Mouse (Mus musculus) embryonic facial prominence, embryonic 14.5 days (tissue): ENCODE measurements at regions not wholly inside any gene's neighbourhood (a gene's known extent, or its start where the extent isn't known, plus 50 kb on each side); places are given as distances from the start of the nearest gene placed in this dataset.
"Not testable (repeated sequence)": the region's sequence is repeated elsewhere in the genome, so short reads cannot be mapped to it uniquely, and the experiment has no call there.

Experiments used
- ATAC-seq: fragments of 200-750 bp; cut with Nextera tagmentation; 2 replicates; pipeline ENCODE4 v1.8.0; 2017; ENCODE audit warnings: low read depth, moderate number of reproducible peaks, moderate TSS enrichment
- DNase-seq: peaks from one replicate; pipeline ENCODE4 v3.0.0-alpha.2; 2015; ENCODE audit warnings: low spot score
- H3K27ac ChIP-seq: fragments of 300-500 bp; sonication (generic); replicated peaks from 2 replicates; pipeline ENCODE4 v1.5.1; 2014; ENCODE audit warnings: low read depth, mild to moderate bottlenecking, low read length, moderate library complexity
- H3K27me3 ChIP-seq: fragments of 300-500 bp; sonication (generic); replicated peaks from 2 replicates; pipeline ENCODE4 v1.6.1; 2014; ENCODE audit warnings: low read length; ENCODE audit not compliant: control insufficient read depth, insufficient read depth
- H3K36me3 ChIP-seq: fragments of 300-500 bp; sonication (generic); 2 replicates; pipeline ENCODE4 v1.6.1; 2014; ENCODE audit warnings: low read length, mixed read lengths; ENCODE audit not compliant: control insufficient read depth, insufficient read depth
- H3K4me1 ChIP-seq: fragments of 300-500 bp; sonication (generic); 2 replicates; pipeline ENCODE4 v1.6.1; 2014; ENCODE audit warnings: antibody characterized with exemption, low read length; ENCODE audit not compliant: control insufficient read depth, insufficient read depth
- H3K4me2 ChIP-seq: fragments of 300-500 bp; sonication (generic); 2 replicates; pipeline ENCODE4 v1.6.1; 2014; ENCODE audit warnings: low read depth, mild to moderate bottlenecking, low read length, moderate library complexity, mixed read lengths
- H3K4me3 ChIP-seq: fragments of 300-500 bp; sonication (generic); 2 replicates; pipeline ENCODE4 v1.5.1; 2014; ENCODE audit warnings: low read depth, mild to moderate bottlenecking, low read length
- H3K9ac ChIP-seq: fragments of 300-500 bp; sonication (generic); 2 replicates; pipeline ENCODE4 v1.6.1; 2014; ENCODE audit warnings: low read depth, mild to moderate bottlenecking, low read length, moderate library complexity, mixed read lengths
- H3K9me3 ChIP-seq: fragments of 300-500 bp; sonication (generic); 2 replicates; pipeline ENCODE4 v1.6.1; 2016; ENCODE audit warnings: low read length; ENCODE audit not compliant: control insufficient read depth
- WGBS: fragments of 180-500 bp; shearing (Covaris S2); extraction: QIAGEN DNeasy Blood & Tissue Kit; methylation state at CpG from one replicate; pipeline ENCODE4 v1.1.7; 2014; 5-methylcytosine and 5-hydroxymethylcytosine counted together

GRCm38 (mm10) chr15:96064499-96065217 lies 222.7 kb upstream of the Arid2 start:
- no peaks in the 10 kb centered on the region for H3K27me3 ChIP-seq
- no peak overlapping the region for H3K4me2 ChIP-seq
- H3K27ac ChIP-seq: no peak overlapping the region
- H3K4me1 ChIP-seq: no peaks in the 10 kb centered on the region
- ATAC-seq (no peak), DNase-seq (no peak)
- no peak overlapping the region for H3K4me3 ChIP-seq
- WGBS: 76% methylated on average over 11 of the region's 11 CpGs
- no peaks in the 10 kb centered on the region for H3K36me3 ChIP-seq
- no peak overlapping the region for H3K9ac ChIP-seq
- no peaks in the 10 kb centered on the region for H3K9me3 ChIP-seq

- no peak overlapping the region for H3K4me2 ChIP-seq
- WGBS: 73% methylated on average over 9 of the region's 9 CpGs
- ATAC-seq: no peak
- no peak overlapping the region for H3K27ac ChIP-seq
- DNase-seq: no peak
- no peak overlapping the region for H3K9ac ChIP-seq
- no peak overlapping the region for H3K4me3 ChIP-seq
- no peaks in the 10 kb centered on the region for H3K9me3 ChIP-seq
- no peaks in the 10 kb centered on the region for H3K36me3 ChIP-seq
- H3K4me1 ChIP-seq: no peaks in the 10 kb centered on the region
- H3K27me3 ChIP-seq: no peaks in the 10 kb centered on the region
Measured at GRCm38 (mm10) chr15:96075615-96076014, 211.7 kb upstream of the Arid2 start.

GRCm38 (mm10) chr15:96077756-96078155 lies 209.6 kb upstream of the Arid2 start:
- no peak for ATAC-seq
- Histone ChIP-seq H3K27ac (no peak overlapping the region), H3K36me3 (no peaks in the 10 kb centered on the region), H3K27me3 (no peaks in the 10 kb centered on the region), H3K4me3 (no peak overlapping the region), H3K9ac (no peak overlapping the region), H3K9me3 (no peaks in the 10 kb centered on the region), H3K4me2 (no peak overlapping the region), H3K4me1 (peaks cover 4% of the 10 kb centered on the region; the same call in 1 of the 2 replicates)
- 48% methylated on average over 5 of the region's 5 CpGs for WGBS
- DNase-seq: no peak

- 36% methylated on average over 2 of the region's 2 CpGs for WGBS
- no peak for ATAC-seq
- H3K27ac ChIP-seq: no peak overlapping the region
Measured at GRCm38 (mm10) chr15:96078580-96078979, 208.7 kb upstream of the Arid2 start.

GRCm38 (mm10) chr15:96089676-96090075 lies 197.6 kb upstream of the Arid2 start:
- H3K4me3 ChIP-seq: no peak overlapping the region
- no peak for DNase-seq

More at GRCm38 (mm10) chr15:96078580-96078979, 208.7 kb upstream of the Arid2 start:
- DNase-seq: no peak
- H3K9ac ChIP-seq: no peak overlapping the region
- no peaks in the 10 kb centered on the region for H3K27me3 ChIP-seq
- no peak overlapping the region for H3K4me3 ChIP-seq
- no peak overlapping the region for H3K4me2 ChIP-seq
- no peaks in the 10 kb centered on the region for H3K9me3 ChIP-seq
- H3K4me1 ChIP-seq: peaks cover 4% of the 10 kb centered on the region; the same call in 1 of the 2 replicates
- H3K36me3 ChIP-seq: no peaks in the 10 kb centered on the region

GRCm38 (mm10) chr15:96096438-96096837 lies 190.9 kb upstream of the Arid2 start:
- no peak overlapping the region for H3K9ac ChIP-seq
- H3K4me1 ChIP-seq: no peaks in the 10 kb centered on the region
- H3K9me3 ChIP-seq: no peaks in the 10 kb centered on the region
- no peak overlapping the region for H3K27ac ChIP-seq
- H3K4me3 ChIP-seq: no peak overlapping the region
- no peak overlapping the region for H3K4me2 ChIP-seq
- no peaks in the 10 kb centered on the region for H3K27me3 ChIP-seq
- no peak for DNase-seq
- H3K36me3 ChIP-seq: no peaks in the 10 kb centered on the region
- ATAC-seq: no peak
- WGBS: 81% methylated on average over 3 of the region's 3 CpGs

More at GRCm38 (mm10) chr15:96089676-96090075, 197.6 kb upstream of the Arid2 start:
- no peak overlapping the region for H3K9ac ChIP-seq
- H3K9me3 ChIP-seq: no peaks in the 10 kb centered on the region
- WGBS: 94% methylated on average over 9 of the region's 9 CpGs
- H3K27me3 ChIP-seq: no peaks in the 10 kb centered on the region
- H3K4me2 ChIP-seq: no peak overlapping the region
- ATAC-seq: no peak
- no peak overlapping the region for H3K27ac ChIP-seq
- no peaks in the 10 kb centered on the region for H3K4me1 ChIP-seq
- H3K36me3 ChIP-seq: no peaks in the 10 kb centered on the region

- DNase-seq: no peak
- H3K9me3 ChIP-seq: no peaks in the 10 kb centered on the region
- ATAC-seq: no peak
- H3K9ac ChIP-seq: no peak overlapping the region
- no peaks in the 10 kb centered on the region for H3K27me3 ChIP-seq
- no peak overlapping the region for H3K4me2 ChIP-seq
- no peaks in the 10 kb centered on the region for H3K36me3 ChIP-seq
- 85% methylated on average over 5 of the region's 5 CpGs for WGBS
- H3K4me3 ChIP-seq: no peak overlapping the region
- H3K27ac ChIP-seq: no peak overlapping the region
- H3K4me1 ChIP-seq: no peaks in the 10 kb centered on the region; the same call in 1 of the 2 replicates
Measured at GRCm38 (mm10) chr15:96098821-96099220, 188.5 kb upstream of the Arid2 start.

- not testable (repeated sequence) for ATAC-seq, H3K9me3 ChIP-seq, H3K4me2 ChIP-seq, H3K4me3 ChIP-seq, H3K36me3 ChIP-seq, H3K4me1 ChIP-seq, H3K27ac ChIP-seq, H3K27me3 ChIP-seq, DNase-seq, H3K9ac ChIP-seq
- WGBS: 56% methylated on average over 11 of the region's 13 CpGs
Measured at GRCm38 (mm10) chr15:96099844-96100640, 187.3 kb upstream of the Arid2 start.
